Mouse (Mus musculus): ENCODE measurements around the gene Atp4b. TPM values are rescaled to one million over a fixed set of nuclear protein-coding genes. Genes with fewer than 3 reads are reported as not detected.

The Atp4b gene
- polyA plus RNA-seq, 1 experiment from 2014 or later: not detected

- 91% methylated on average over 7 of the region's 7 CpGs for WGBS
- ATAC-seq: no peak
- no peaks in the 10 kb centered on the region for H3K27me3 ChIP-seq (replicated peaks; ENCODE audit: control insufficient read depth, insufficient read depth, low read length)
- H3K4me3 ChIP-seq (replicated peaks; ENCODE audit: low read length): no peak overlapping the region
- no peaks in the 10 kb centered on the region for H3K36me3 ChIP-seq (ENCODE audit: control insufficient read depth, insufficient read depth)
- no peaks in the 10 kb centered on the region for H3K9me3 ChIP-seq (ENCODE audit: control insufficient read depth, low read length)
- no peaks in the 10 kb centered on the region for H3K4me1 ChIP-seq (replicated peaks; ENCODE audit: control insufficient read depth, insufficient read depth, low read length)
- no peak overlapping the region for H3K9ac ChIP-seq (replicated peaks; ENCODE audit: low read depth, low read length)
- H3K27ac ChIP-seq (ENCODE audit: low read length): no peak overlapping the region
- H3K4me2 ChIP-seq (ENCODE audit: low read length): no peak overlapping the region
Measured at GRCm38 (mm10) chr8:13393869-13394268, 2.8 kb downstream of the Atp4b start.

DNA sequence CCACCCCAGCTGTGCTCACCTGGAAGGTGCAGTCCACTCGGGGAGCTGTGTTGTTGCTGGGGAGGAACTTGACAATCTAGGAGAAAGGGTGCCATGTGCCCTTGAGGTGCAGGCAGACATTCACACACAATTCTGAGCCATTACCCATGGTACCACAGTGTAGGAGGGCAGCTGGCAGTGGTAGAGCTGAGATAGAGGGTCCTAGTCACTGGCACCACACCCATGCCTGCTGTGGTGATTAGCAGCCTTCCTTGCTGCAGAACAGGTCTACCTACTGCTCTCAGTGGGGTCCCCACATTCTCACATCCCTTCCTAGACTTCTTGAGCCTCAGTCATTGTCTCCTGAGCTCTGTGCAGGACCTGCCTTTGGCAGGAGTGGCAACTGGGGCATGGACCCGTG lies 7.9 kb downstream of the Atp4b start:
- H3K9me3 ChIP-seq (ENCODE audit: control insufficient read depth, low read length): no peaks in the 10 kb centered on the region
- H3K4me2 ChIP-seq (ENCODE audit: low read length): no peak overlapping the region
- no peaks in the 10 kb centered on the region for H3K36me3 ChIP-seq (ENCODE audit: control insufficient read depth, insufficient read depth)
- H3K9ac ChIP-seq (replicated peaks; ENCODE audit: low read depth, low read length): no peak overlapping the region
- H3K4me3 ChIP-seq (replicated peaks; ENCODE audit: low read length): no peak overlapping the region
- H3K4me1 ChIP-seq (replicated peaks; ENCODE audit: control insufficient read depth, insufficient read depth, low read length): no peaks in the 10 kb centered on the region
- WGBS: 86% methylated on average over 2 of the region's 2 CpGs
- no peak for ATAC-seq
- no peak overlapping the region for H3K27ac ChIP-seq (ENCODE audit: low read length)
- H3K27me3 ChIP-seq (replicated peaks; ENCODE audit: control insufficient read depth, insufficient read depth, low read length): no peaks in the 10 kb centered on the region

DNA sequence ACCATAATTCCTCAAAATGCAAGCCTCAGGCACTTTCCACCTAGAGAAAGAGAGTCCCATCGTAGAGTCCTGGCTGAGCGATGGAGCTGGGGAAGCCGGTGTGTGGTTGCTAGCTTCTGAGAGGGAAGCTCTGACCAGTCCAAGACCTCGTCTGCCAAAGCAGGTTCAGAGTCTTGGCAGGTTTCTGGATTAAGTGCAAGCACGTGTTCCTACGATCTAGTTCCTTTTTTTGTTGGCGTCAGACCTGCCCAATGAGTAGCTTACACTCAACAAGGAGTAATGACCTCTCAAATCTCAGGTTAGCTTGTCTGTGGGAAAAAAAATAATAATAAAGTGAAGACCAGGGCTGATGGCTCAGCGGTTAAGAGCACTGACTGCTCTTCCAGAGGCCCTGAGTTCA lies 8.9 kb downstream of the Atp4b start:
- no peaks in the 10 kb centered on the region for H3K9me3 ChIP-seq (ENCODE audit: control insufficient read depth, low read length)
- no peak overlapping the region for H3K9ac ChIP-seq (replicated peaks; ENCODE audit: low read depth, low read length)
- no peak overlapping the region for H3K4me3 ChIP-seq (replicated peaks; ENCODE audit: low read length)
- H3K27me3 ChIP-seq (replicated peaks; ENCODE audit: control insufficient read depth, insufficient read depth, low read length): no peaks in the 10 kb centered on the region
- 82% methylated on average over 8 of the region's 8 CpGs for WGBS
- no peak overlapping the region for H3K27ac ChIP-seq (ENCODE audit: low read length)
- no peaks in the 10 kb centered on the region for H3K36me3 ChIP-seq (ENCODE audit: control insufficient read depth, insufficient read depth)
- no peak overlapping the region for H3K4me2 ChIP-seq (ENCODE audit: low read length)
- ATAC-seq: no peak
- no peaks in the 10 kb centered on the region for H3K4me1 ChIP-seq (replicated peaks; ENCODE audit: control insufficient read depth, insufficient read depth, low read length)

- ATAC-seq: no peak
- Histone ChIP-seq H3K4me1 (replicated peaks; ENCODE audit: control insufficient read depth, insufficient read depth, low read length) (no peaks in the 10 kb centered on the region), H3K4me2 (ENCODE audit: low read length) (no peak overlapping the region), H3K27ac (ENCODE audit: low read length) (no peak overlapping the region), H3K9me3 (ENCODE audit: control insufficient read depth, low read length) (no peaks in the 10 kb centered on the region), H3K4me3 (replicated peaks; ENCODE audit: low read length) (no peak overlapping the region), H3K9ac (replicated peaks; ENCODE audit: low read depth, low read length) (no peak overlapping the region), H3K36me3 (ENCODE audit: control insufficient read depth, insufficient read depth) (no peaks in the 10 kb centered on the region), H3K27me3 (replicated peaks; ENCODE audit: control insufficient read depth, insufficient read depth, low read length) (no peaks in the 10 kb centered on the region)
- 82% methylated on average over 13 of the region's 13 CpGs for WGBS
Measured at GRCm38 (mm10) chr8:13386366-13386765, 10.3 kb downstream of the Atp4b start.

DNA sequence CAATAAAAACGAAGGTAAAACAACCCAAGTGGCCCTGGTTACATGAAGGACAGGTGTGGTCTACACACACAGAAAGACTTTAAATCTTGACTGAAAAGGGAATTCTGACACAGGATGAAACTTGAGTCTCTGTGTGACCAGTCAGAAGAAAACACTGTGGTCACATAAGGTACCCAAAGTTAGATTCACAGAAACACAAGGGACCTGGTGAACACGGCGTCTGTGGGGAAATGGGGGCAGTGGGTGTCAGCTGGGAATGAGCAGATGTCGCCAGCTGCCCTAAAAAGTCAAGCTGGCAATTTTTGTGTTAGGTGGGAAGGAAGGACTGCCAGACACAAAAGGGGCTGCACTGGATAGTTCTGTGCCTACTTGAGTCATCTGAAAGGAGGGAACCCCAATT lies 13.6 kb downstream of the Atp4b start:
- Histone ChIP-seq H3K4me2 (ENCODE audit: low read length) (no peak overlapping the region), H3K27ac (ENCODE audit: low read length) (no peak overlapping the region), H3K4me1 (replicated peaks; ENCODE audit: control insufficient read depth, insufficient read depth, low read length) (no peaks in the 10 kb centered on the region), H3K27me3 (replicated peaks; ENCODE audit: control insufficient read depth, insufficient read depth, low read length) (no peaks in the 10 kb centered on the region), H3K9ac (replicated peaks; ENCODE audit: low read depth, low read length) (no peak overlapping the region), H3K4me3 (replicated peaks; ENCODE audit: low read length) (no peak overlapping the region), H3K36me3 (ENCODE audit: control insufficient read depth, insufficient read depth) (peaks cover 19% of the 10 kb centered on the region), H3K9me3 (ENCODE audit: control insufficient read depth, low read length) (no peaks in the 10 kb centered on the region)
- 95% methylated on average over 4 of the region's 4 CpGs for WGBS
- no peak for ATAC-seq

- Histone ChIP-seq H3K27me3 (replicated peaks; ENCODE audit: control insufficient read depth, insufficient read depth, low read length) (no peaks in the 10 kb centered on the region), H3K9ac (replicated peaks; ENCODE audit: low read depth, low read length) (no peak overlapping the region), H3K36me3 (ENCODE audit: control insufficient read depth, insufficient read depth) (peaks cover 19% of the 10 kb centered on the region), H3K4me1 (replicated peaks; ENCODE audit: control insufficient read depth, insufficient read depth, low read length) (no peaks in the 10 kb centered on the region), H3K9me3 (ENCODE audit: control insufficient read depth, low read length) (no peaks in the 10 kb centered on the region), H3K27ac (ENCODE audit: low read length) (no peak overlapping the region), H3K4me3 (replicated peaks; ENCODE audit: low read length) (no peak overlapping the region), H3K4me2 (ENCODE audit: low read length) (no peak overlapping the region)
- ATAC-seq: no peak
- WGBS: 85% methylated on average over 3 of the region's 3 CpGs
Measured at GRCm38 (mm10) chr8:13382536-13382935, 14.1 kb downstream of the Atp4b start.

DNA sequence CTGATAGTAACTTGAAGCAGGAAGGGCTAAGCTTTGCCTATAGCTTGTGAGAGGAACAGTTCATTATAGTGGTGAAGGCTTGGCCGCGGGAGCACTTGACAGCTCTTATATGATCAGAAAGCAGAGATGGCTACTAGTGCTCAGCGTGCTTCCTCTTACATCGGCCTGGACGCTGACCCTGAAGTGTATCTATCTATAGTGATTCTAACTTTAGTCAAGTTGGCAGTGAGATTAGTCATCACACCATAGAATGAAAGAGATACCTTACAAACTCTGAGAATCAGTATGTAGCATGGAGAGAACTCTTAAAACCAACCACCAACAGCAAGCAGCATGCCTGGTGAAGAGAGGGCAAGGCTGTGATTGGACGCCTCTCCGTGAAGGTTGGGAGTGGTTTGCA lies 15.0 kb downstream of the Atp4b start:
- H3K4me2 ChIP-seq (ENCODE audit: low read length): no peak overlapping the region
- H3K9ac ChIP-seq (replicated peaks; ENCODE audit: low read depth, low read length): no peak overlapping the region
- H3K4me3 ChIP-seq (replicated peaks; ENCODE audit: low read length): no peak overlapping the region
- no peaks in the 10 kb centered on the region for H3K9me3 ChIP-seq (ENCODE audit: control insufficient read depth, low read length)
- H3K27me3 ChIP-seq (replicated peaks; ENCODE audit: control insufficient read depth, insufficient read depth, low read length): no peaks in the 10 kb centered on the region
- ATAC-seq: no peak
- 94% methylated on average over 7 of the region's 7 CpGs for WGBS
- H3K36me3 ChIP-seq (ENCODE audit: control insufficient read depth, insufficient read depth): peaks cover 19% of the 10 kb centered on the region
- H3K4me1 ChIP-seq (replicated peaks; ENCODE audit: control insufficient read depth, insufficient read depth, low read length): no peaks in the 10 kb centered on the region
- no peak overlapping the region for H3K27ac ChIP-seq (ENCODE audit: low read length)

DNA sequence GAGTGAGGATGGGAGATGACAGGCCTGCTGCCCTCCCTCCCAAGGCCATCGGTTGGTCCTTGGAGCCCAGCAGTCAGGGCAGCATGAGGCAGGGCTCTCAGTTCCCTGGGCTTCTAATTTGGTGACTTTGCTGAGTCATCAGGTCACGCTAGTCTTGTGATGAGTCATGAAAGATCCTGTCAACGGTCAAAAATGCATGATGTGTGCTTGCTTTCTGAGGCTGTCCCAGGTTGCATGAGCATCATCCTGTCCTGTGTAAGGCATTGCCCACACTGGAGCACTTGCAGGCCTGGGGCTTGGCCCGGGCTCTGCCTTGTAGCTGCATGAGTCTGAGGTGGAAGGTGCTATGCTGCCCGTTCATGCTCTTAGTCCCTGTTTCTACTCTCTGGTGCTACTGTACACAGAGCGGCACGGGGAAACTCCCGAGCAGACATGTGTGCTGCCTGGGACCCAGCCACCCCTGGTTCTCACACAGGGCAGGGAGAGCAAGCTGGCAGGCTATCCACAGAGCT lies 23.4 kb downstream of the Atp4b start:
- Histone ChIP-seq H3K4me3 (replicated peaks; ENCODE audit: low read length) (no peak overlapping the region), H3K27me3 (replicated peaks; ENCODE audit: control insufficient read depth, insufficient read depth, low read length) (no peaks in the 10 kb centered on the region), H3K9me3 (ENCODE audit: control insufficient read depth, low read length) (no peaks in the 10 kb centered on the region), H3K36me3 (ENCODE audit: control insufficient read depth, insufficient read depth) (peaks cover 45% of the 10 kb centered on the region), H3K4me1 (replicated peaks; ENCODE audit: control insufficient read depth, insufficient read depth, low read length) (no peaks in the 10 kb centered on the region), H3K9ac (replicated peaks; ENCODE audit: low read depth, low read length) (no peak overlapping the region), H3K27ac (ENCODE audit: low read length) (no peak overlapping the region), H3K4me2 (ENCODE audit: low read length) (no peak overlapping the region)
- 93% methylated on average over 8 of the region's 8 CpGs for WGBS
- no peak for ATAC-seq

- H3K4me1 ChIP-seq (replicated peaks; ENCODE audit: control insufficient read depth, insufficient read depth, low read length): no peaks in the 10 kb centered on the region
- no peak overlapping the region for H3K27ac ChIP-seq (ENCODE audit: low read length)
- no peaks in the 10 kb centered on the region for H3K27me3 ChIP-seq (replicated peaks; ENCODE audit: control insufficient read depth, insufficient read depth, low read length)
- WGBS: 98% methylated on average over 6 of the region's 6 CpGs
- peaks cover 40% of the 10 kb centered on the region for H3K36me3 ChIP-seq (ENCODE audit: control insufficient read depth, insufficient read depth)
- no peak overlapping the region for H3K9ac ChIP-seq (replicated peaks; ENCODE audit: low read depth, low read length)
- H3K4me3 ChIP-seq (replicated peaks; ENCODE audit: low read length): no peak overlapping the region
- H3K4me2 ChIP-seq (ENCODE audit: low read length): no peak overlapping the region
- no peak for ATAC-seq
- H3K9me3 ChIP-seq (ENCODE audit: control insufficient read depth, low read length): no peaks in the 10 kb centered on the region
Measured at GRCm38 (mm10) chr8:13361865-13362264, 34.8 kb downstream of the Atp4b start.

GRCm38 (mm10) chr8:13360213-13360612 lies 36.4 kb downstream of the Atp4b start:
- Histone ChIP-seq H3K4me1 (replicated peaks; ENCODE audit: control insufficient read depth, insufficient read depth, low read length) (no peaks in the 10 kb centered on the region), H3K27ac (ENCODE audit: low read length) (no peak overlapping the region), H3K27me3 (replicated peaks; ENCODE audit: control insufficient read depth, insufficient read depth, low read length) (no peaks in the 10 kb centered on the region), H3K9ac (replicated peaks; ENCODE audit: low read depth, low read length) (no peak overlapping the region), H3K9me3 (ENCODE audit: control insufficient read depth, low read length) (no peaks in the 10 kb centered on the region), H3K4me3 (replicated peaks; ENCODE audit: low read length) (no peak overlapping the region), H3K4me2 (ENCODE audit: low read length) (no peak overlapping the region), H3K36me3 (ENCODE audit: control insufficient read depth, insufficient read depth) (peaks cover 37% of the 10 kb centered on the region)
- no peak for ATAC-seq
- WGBS: 95% methylated on average over 7 of the region's 7 CpGs
